Mouse (Mus musculus) neural tube, embryonic 11.5 days (tissue): ENCODE data around the gene Prpf38b. TPM values are rescaled to one million over a fixed set of nuclear protein-coding genes. Genes with fewer than 3 reads are reported as not detected.
"Not testable (repeated sequence)": the region's sequence is repeated elsewhere in the genome, so short reads cannot be mapped to it uniquely, and the experiment has no call there.

ENCODE experiments used
- ATAC-seq: fragments of 200-750 bp; cut with Nextera tagmentation; 2 replicates; pipeline ENCODE4 v1.8.0; 2017; ENCODE audit warnings: moderate number of reproducible peaks, mild to moderate bottlenecking, moderate TSS enrichment, moderate library complexity; ENCODE audit not compliant: insufficient read depth, low FRiP score, low TSS enrichment
- DNase-seq: peaks from one replicate; pipeline ENCODE4 v3.0.0-alpha.2; 2015; ENCODE audit warnings: low spot score
- H3K27ac ChIP-seq: fragments of 300-500 bp; sonication (generic); 2 replicates; pipeline ENCODE4 v1.5.1; 2014; ENCODE audit warnings: low read depth, mild to moderate bottlenecking, low read length
- H3K27me3 ChIP-seq: fragments of 300-500 bp; sonication (generic); 2 replicates; pipeline ENCODE4 v1.6.1; 2014; ENCODE audit warnings: mild to moderate bottlenecking, low read length, mixed read lengths; ENCODE audit not compliant: control insufficient read depth, insufficient read depth
- H3K36me3 ChIP-seq: fragments of 300-500 bp; sonication (generic); 2 replicates; pipeline ENCODE4 v1.6.1; 2014; ENCODE audit warnings: mild to moderate bottlenecking, low read length, moderate library complexity, mixed read lengths; ENCODE audit not compliant: control insufficient read depth, insufficient read depth
- H3K4me1 ChIP-seq: fragments of 300-500 bp; sonication (generic); 2 replicates; pipeline ENCODE4 v1.6.1; 2014; ENCODE audit warnings: low read length, mixed read lengths; ENCODE audit not compliant: control insufficient read depth, insufficient read depth
- H3K4me2 ChIP-seq: fragments of 300-500 bp; sonication (generic); 2 replicates; pipeline ENCODE4 v1.6.1; 2014; ENCODE audit warnings: low read depth, mild to moderate bottlenecking, moderate library complexity
- H3K4me3 ChIP-seq: fragments of 300-500 bp; sonication (generic); 2 replicates; pipeline ENCODE4 v1.5.1; 2014; ENCODE audit warnings: low read depth, low read length
- H3K9ac ChIP-seq: fragments of 300-500 bp; sonication (generic); 2 replicates; pipeline ENCODE4 v1.6.1; 2014; ENCODE audit warnings: mild to moderate bottlenecking, low read length
- H3K9me3 ChIP-seq: fragments of 300-500 bp; sonication (generic); 2 replicates; pipeline ENCODE4 v1.6.1; 2016; ENCODE audit warnings: low read length; ENCODE audit not compliant: control insufficient read depth
- WGBS: fragments of 180-500 bp; shearing (Covaris S2); extraction: QIAGEN DNeasy Blood & Tissue Kit; methylation state at CpG from one replicate; pipeline ENCODE4 v1.1.7; 2014; 5-methylcytosine and 5-hydroxymethylcytosine counted together
- polyA plus RNA-seq: library from polyadenylated mRNA; unstranded; fragments of >200 nt; fragmentation: Nextera tagmentation; extraction: Ambion mirVana; gene quantifications from 2 replicates; pipeline ENCODE4 v1.2.1, GENCODE M21; 2014

The Prpf38b gene
- polyA plus RNA-seq, 1 experiment from 2014 or later: 59.0 TPM

- DNase-seq: no peak
- Histone ChIP-seq H3K36me3 (no peaks in the 10 kb centered on the region), H3K9me3 (no peaks in the 10 kb centered on the region), H3K9ac (no peak overlapping the region), H3K4me1 (peaks cover 4% of the 10 kb centered on the region; the same call in 1 of the 2 replicates), H3K27me3 (no peaks in the 10 kb centered on the region), H3K27ac (no peak overlapping the region), H3K4me2 (no peak overlapping the region), H3K4me3 (no peak overlapping the region)
- no peak for ATAC-seq
- WGBS: 64% methylated on average over 5 of the region's 5 CpGs
Observed at GRCm38 (mm10) chr3:108879836-108880435, 31.6 kb downstream of the Prpf38b start.

DNA sequence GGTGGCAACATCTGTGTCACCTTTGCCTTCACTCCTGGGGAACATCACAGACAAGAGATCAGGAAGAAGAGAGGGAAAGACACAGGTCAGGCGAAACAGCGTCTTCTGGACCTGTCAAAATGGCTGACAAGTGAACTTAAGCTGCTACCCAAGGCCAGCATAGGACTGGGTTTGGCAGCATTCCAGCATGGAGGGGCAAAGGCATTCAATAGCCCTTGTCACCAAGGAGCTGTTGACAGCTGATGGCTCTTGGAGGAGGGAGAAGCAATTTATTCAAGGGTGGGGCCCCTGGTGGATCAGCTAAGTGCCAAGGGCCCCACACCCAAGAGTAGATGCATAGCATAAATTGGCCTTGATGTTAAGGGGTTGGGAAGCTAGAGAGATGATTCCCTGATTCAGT, 32.4 kb downstream of the Prpf38b start:
- Histone ChIP-seq H3K27ac (no peak overlapping the region), H3K36me3 (no peaks in the 10 kb centered on the region), H3K9ac (no peak overlapping the region), H3K27me3 (no peaks in the 10 kb centered on the region), H3K9me3 (no peaks in the 10 kb centered on the region), H3K4me1 (peaks cover 4% of the 10 kb centered on the region; the same call in 1 of the 2 replicates), H3K4me3 (no peak overlapping the region), H3K4me2 (no peak overlapping the region)
- no peak for DNase-seq
- ATAC-seq: no peak
- WGBS: 89% methylated on average over 2 of the region's 2 CpGs

- 88% methylated on average over 6 of the region's 6 CpGs for WGBS
Observed at GRCm38 (mm10) chr3:108870631-108871030, 40.9 kb downstream of the Prpf38b start.

DNA sequence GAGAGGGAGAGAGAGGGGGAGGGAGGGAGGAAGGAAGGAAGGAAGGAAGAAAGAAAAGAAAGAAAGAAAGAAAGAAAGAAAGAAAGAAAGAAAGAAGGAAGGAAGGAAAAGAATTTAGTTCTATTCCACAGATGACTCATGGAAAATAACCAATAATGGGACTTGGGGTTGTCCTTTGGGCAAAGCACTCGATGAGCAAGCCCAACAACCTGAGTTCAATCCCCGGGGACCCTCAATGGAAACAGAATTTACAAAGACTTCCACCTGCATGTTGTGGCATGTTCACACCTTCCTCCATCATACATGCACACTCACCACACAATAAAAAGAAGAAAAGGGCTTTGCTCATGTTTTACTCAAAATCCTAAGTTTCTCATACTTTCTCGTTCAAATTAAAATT, 44.1 kb downstream of the Prpf38b start:
- Histone ChIP-seq H3K4me3 (no peak overlapping the region), H3K9me3 (no peaks in the 10 kb centered on the region), H3K27me3 (no peaks in the 10 kb centered on the region), H3K9ac (no peak overlapping the region), H3K36me3 (no peaks in the 10 kb centered on the region), H3K4me1 (no peaks in the 10 kb centered on the region), H3K27ac (no peak overlapping the region), H3K4me2 (no peak overlapping the region)
- no peak for DNase-seq
- 92% methylated on average over 3 of the region's 3 CpGs for WGBS
- ATAC-seq: no peak

More at GRCm38 (mm10) chr3:108870631-108871030, 40.9 kb downstream of the Prpf38b start:
- Histone ChIP-seq H3K36me3 (no peaks in the 10 kb centered on the region), H3K4me3 (no peak overlapping the region), H3K4me2 (no peak overlapping the region), H3K4me1 (no peaks in the 10 kb centered on the region), H3K9me3 (no peaks in the 10 kb centered on the region), H3K27me3 (no peaks in the 10 kb centered on the region), H3K9ac (no peak overlapping the region), H3K27ac (no peak overlapping the region)
- no peak for DNase-seq
- no peak for ATAC-seq

DNA sequence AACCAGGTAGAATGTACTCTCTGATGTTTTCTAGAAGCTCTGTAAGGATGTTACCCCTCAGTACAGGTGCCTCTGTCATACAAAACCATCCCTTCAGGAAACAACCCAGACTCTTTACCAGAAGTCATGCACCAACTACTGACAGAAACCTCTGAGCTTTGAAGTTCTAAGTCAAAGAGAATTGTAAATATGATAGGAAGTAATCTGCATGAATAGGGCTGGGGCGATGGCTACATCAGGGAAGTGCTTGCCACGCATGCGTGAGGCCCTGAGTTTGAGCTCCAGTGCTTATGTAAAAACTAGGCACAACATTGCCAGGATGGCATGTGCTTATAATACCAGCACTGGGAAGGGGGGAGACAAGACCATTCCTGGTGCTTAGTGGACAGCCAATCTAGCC, 45.9 kb downstream of the Prpf38b start:
- H3K9ac ChIP-seq: no peak overlapping the region
- 94% methylated on average over 3 of the region's 3 CpGs for WGBS
- H3K27me3 ChIP-seq: no peaks in the 10 kb centered on the region
- no peak overlapping the region for H3K4me3 ChIP-seq
- no peak overlapping the region for H3K27ac ChIP-seq
- H3K9me3 ChIP-seq: no peaks in the 10 kb centered on the region
- ATAC-seq (no peak), DNase-seq (no peak)
- H3K36me3 ChIP-seq: no peaks in the 10 kb centered on the region
- no peaks in the 10 kb centered on the region for H3K4me1 ChIP-seq
- H3K4me2 ChIP-seq: no peak overlapping the region

DNA sequence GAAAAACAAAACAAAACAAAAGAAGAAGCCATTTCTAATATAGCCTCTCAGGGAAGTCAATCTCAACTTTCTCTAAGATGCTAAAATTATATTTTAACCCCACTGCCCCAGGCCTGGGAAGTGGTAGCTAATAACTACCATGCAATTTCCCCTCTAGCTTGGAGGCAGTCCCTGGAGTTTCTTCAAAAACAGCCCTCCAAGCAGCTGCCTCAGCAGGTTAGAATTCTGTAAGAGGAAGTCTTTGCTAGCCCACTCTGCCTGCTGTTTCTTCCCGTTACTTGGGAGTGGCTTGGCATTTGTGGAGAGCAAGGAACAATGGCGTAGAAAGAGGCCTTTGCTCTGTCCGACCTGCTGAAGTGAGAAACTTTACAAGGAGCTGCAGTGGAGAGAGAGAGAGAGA, 46.4 kb downstream of the Prpf38b start:
- H3K4me1 ChIP-seq: no peaks in the 10 kb centered on the region
- H3K9me3 ChIP-seq: no peaks in the 10 kb centered on the region
- H3K9ac ChIP-seq: no peak overlapping the region
- H3K4me3 ChIP-seq: no peak overlapping the region
- no peak for DNase-seq
- H3K27me3 ChIP-seq: no peaks in the 10 kb centered on the region
- 62% methylated on average over 3 of the region's 3 CpGs for WGBS
- no peak overlapping the region for H3K27ac ChIP-seq
- H3K36me3 ChIP-seq: no peaks in the 10 kb centered on the region
- ATAC-seq: no peak
- H3K4me2 ChIP-seq: no peak overlapping the region

- Histone ChIP-seq H3K9ac (no peak overlapping the region), H3K9me3 (no peaks in the 10 kb centered on the region), H3K36me3 (no peaks in the 10 kb centered on the region), H3K4me1 (peaks cover 3% of the 10 kb centered on the region), H3K4me3 (no peak overlapping the region), H3K4me2 (no peak overlapping the region), H3K27ac (no peak overlapping the region), H3K27me3 (no peaks in the 10 kb centered on the region)
- ATAC-seq (no peak), DNase-seq (no peak)
- 92% methylated on average over 10 of the region's 10 CpGs for WGBS
Observed at GRCm38 (mm10) chr3:108863091-108863490, 48.4 kb downstream of the Prpf38b start.

- H3K9me3 ChIP-seq, H3K9ac ChIP-seq, ATAC-seq, DNase-seq, H3K4me2 ChIP-seq, H3K4me3 ChIP-seq, H3K36me3 ChIP-seq, H3K27ac ChIP-seq, H3K4me1 ChIP-seq, H3K27me3 ChIP-seq: not testable (repeated sequence)
- WGBS: 91% methylated on average over 4 of the region's 4 CpGs
Observed at GRCm38 (mm10) chr3:108862282-108862681, 49.2 kb downstream of the Prpf38b start.

DNA sequence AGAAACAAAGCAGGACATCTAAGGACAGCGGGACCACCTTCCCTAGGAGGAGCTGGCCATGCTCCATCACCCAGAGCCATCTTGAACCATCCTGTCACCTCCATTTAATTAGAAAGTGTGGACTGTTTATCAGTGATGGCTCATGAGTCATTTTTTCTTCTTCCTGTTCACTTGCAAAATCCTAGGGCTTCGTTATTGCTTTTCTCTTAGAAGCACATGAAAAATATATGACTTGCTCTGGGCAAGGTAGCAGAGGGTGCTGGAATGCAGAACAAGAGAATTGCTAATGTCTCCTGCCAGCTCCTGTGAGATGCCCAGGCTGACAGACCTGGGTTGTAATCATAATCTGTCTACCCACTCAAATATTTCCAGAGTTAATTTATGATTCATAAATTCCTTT, 50.7 kb downstream of the Prpf38b start:
- Histone ChIP-seq H3K9me3 (no peaks in the 10 kb centered on the region), H3K4me2 (no peak overlapping the region), H3K4me3 (no peak overlapping the region), H3K27ac (no peak overlapping the region), H3K27me3 (no peaks in the 10 kb centered on the region), H3K4me1 (peaks cover 3% of the 10 kb centered on the region), H3K9ac (no peak overlapping the region), H3K36me3 (no peaks in the 10 kb centered on the region)
- DNase-seq: no peak
- ATAC-seq: no peak
- WGBS: 72% methylated on average over 2 of the region's 2 CpGs
